Mouse (Mus musculus): ENCODE data around the gene Mab21l3.

DNA sequence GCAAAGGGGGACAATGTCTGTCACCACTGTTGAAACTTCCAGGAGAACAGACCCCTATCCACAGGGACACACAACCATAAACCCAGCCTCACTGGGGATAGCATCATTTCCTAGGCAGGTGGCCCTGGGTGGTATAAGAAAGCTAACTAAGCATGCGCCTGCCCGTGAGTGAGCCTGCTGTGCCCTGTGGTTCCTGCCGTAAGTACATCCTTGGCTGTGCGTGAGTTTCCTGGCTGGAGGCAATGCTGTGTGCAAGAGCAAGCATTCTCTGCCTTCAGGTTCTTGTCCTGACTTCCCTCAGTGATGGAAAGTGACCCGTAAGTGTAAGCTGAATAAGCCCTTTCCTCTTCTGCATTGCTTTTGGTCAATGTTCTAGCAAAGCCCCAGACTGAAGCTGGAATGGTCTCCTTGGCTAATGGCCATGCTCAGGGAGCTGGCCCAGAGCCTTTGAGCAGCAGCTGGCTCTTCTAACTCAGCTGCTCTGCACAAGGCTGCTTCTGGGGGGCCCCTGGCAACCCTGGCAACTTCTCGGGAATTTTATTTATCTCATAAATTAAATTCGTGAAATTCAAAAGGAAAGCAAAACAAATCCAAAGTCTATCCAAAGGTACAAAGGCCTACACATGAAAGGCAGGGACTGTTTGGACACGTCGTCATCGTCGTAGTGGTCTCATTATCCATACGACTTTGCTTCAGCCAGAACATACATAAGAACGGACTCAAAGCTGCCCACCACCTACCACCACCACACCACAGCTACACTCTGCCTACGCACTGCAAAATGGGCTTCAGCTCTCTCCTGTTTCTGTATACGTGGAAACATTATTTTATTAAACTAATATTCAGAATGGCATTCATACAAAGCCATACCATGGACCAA lies 50.7 kb downstream of the Mab21l3 start:
- TF ChIP-seq CTCF (IDR thresholded peaks at IDR 0.05), result no peak
- TF ChIP-seq EP300 (IDR thresholded peaks at IDR 0.05), result no peak

Data from lung, postnatal 0 days (tissue).